Mouse (Mus musculus): ENCODE data around the gene Efemp1. TPM values are rescaled to one million over a fixed set of nuclear protein-coding genes. Genes with fewer than 3 reads are reported as not detected.

The Efemp1 gene
- polyA plus RNA-seq, 1 experiment from 2014 or later, result 71.5 TPM

DNA sequence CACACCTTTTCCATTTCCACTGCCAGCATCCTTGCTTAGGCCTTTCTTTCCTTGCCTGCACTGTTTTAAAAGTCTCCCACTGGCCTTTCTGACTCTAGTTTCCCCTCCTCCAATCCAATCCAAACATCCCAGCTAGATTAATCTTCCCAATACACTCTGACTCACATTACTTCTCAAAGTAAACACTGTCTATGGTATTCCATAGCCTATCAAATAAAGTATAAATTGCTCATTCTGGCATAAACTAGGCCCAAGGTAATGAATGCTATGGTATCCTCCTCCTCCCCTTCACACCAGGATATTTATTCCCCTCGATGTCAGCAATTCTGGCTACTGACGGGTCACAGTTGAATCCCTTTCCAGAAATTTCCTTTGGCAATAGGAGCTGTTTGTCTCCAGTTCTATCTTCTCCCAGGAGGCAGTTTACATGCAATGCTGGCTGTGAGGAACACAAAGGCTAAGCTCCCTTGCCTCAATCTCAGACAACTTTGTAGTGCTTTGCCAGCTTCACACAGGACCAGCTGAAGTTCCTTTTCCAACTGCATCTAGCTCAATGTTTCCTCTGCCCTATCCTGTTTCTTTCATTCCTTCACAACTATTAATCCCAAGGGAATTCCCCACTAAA is 98.7 kb downstream of the Efemp1 start:
- peaks cover 6% of the 10 kb centered on the region; the same call in 1 of the 2 replicates for H3K4me1 ChIP-seq
- no peak overlapping the region for H3K4me2 ChIP-seq
- no peaks in the 10 kb centered on the region for H3K36me3 ChIP-seq
- no peak overlapping the region for H3K27ac ChIP-seq
- no peak for ATAC-seq (ENCODE audit: insufficient number of reproducible peaks, insufficient read depth, low FRiP score, low TSS enrichment, low read depth)
- H3K4me3 ChIP-seq, result no peak overlapping the region
- WGBS, result 61% methylated on average over 2 of the region's 2 CpGs
- no peaks in the 10 kb centered on the region for H3K27me3 ChIP-seq
- no peak overlapping the region for H3K9ac ChIP-seq
- no peaks in the 10 kb centered on the region for H3K9me3 ChIP-seq

DNA sequence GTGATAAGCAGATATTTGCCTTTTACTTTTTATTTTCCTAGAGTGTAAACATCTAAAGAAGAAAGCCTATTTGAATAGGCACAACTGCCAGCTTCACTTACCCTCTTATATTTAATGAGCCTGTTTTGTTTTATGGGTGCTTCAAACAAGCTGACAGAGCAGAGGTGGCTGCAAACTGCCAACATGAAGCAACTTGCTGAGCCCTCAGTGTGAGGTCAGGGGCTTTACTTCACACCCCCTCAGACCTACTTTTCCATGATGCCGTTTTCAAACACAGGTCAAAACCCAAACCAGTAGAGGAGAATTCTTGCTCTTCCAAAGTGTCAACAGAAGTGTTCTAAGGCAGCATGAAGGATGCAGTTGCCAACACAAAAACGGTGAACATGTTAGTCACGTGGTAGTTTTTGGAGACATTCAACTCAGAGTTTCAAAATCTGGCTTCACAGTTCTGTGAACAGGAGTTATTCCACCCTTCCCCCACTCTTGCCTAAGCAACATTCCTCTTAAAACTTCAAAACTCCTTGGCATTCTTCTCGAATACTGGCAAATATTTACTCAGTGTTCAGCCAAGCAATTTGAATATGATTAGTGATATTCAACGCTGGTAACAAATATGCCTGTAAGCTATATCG is 101.8 kb downstream of the Efemp1 start:
- no peak overlapping the region for H3K9ac ChIP-seq
- no peaks in the 10 kb centered on the region for H3K9me3 ChIP-seq
- peaks cover 6% of the 10 kb centered on the region; the same call in 1 of the 2 replicates for H3K4me1 ChIP-seq
- no peak for ATAC-seq (ENCODE audit: insufficient number of reproducible peaks, insufficient read depth, low FRiP score, low TSS enrichment, low read depth)
- H3K4me3 ChIP-seq, result no peak overlapping the region
- 44% methylated on average over 6 of the region's 6 CpGs for WGBS
- no peak overlapping the region for H3K27ac ChIP-seq
- H3K27me3 ChIP-seq, result no peaks in the 10 kb centered on the region
- H3K4me2 ChIP-seq, result no peak overlapping the region
- H3K36me3 ChIP-seq, result no peaks in the 10 kb centered on the region

DNA sequence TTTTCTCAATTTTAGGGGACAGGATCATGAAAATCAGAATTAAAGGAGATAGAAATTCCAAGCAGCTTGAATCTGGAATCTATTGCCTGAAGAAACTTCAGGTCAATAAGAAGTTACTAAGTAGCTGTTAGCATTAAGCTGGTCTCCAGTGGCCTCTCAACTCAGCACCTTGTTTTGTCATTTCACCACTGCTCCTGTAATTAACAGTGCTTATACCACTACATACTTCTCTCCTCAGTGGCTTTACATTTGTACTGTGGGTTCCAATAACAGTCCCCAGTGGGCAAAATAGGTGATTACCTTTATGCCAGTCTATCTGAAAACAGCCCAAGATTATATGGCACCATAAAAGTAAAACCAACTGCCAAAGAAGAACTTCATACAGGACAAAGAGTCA is 102.3 kb downstream of the Efemp1 start:
- no peak for ATAC-seq (ENCODE audit: insufficient number of reproducible peaks, insufficient read depth, low FRiP score, low TSS enrichment, low read depth)
- Histone ChIP-seq H3K36me3 (no peaks in the 10 kb centered on the region), H3K27ac (no peak overlapping the region), H3K9me3 (no peaks in the 10 kb centered on the region), H3K9ac (no peak overlapping the region), H3K27me3 (no peaks in the 10 kb centered on the region), H3K4me3 (no peak overlapping the region), H3K4me1 (peaks cover 6% of the 10 kb centered on the region; the same call in 1 of the 2 replicates), H3K4me2 (no peak overlapping the region)

DNA sequence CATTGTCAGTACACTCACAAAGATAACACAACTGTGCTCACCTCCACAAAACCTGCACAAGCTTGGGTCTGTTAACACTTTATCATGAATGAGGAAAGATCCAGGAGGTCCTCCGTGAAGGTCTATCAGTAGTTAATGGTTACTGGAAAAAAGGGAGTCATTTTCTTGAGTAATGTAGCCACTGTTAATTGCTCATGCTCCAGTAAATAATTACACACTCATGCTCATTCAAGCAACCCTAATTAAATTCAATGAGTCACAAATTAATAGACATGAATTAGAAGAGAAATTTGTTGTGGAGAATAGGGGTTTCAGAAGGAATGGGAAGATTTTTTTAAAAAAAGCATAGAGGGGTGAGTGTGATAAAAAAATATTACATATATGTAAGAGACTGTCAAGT is 108.4 kb downstream of the Efemp1 start:
- H3K27ac ChIP-seq, result no peak overlapping the region
- no peaks in the 10 kb centered on the region for H3K36me3 ChIP-seq
- H3K27me3 ChIP-seq, result no peaks in the 10 kb centered on the region
- no peaks in the 10 kb centered on the region; the same call in 1 of the 2 replicates for H3K9me3 ChIP-seq
- no peak overlapping the region for H3K4me2 ChIP-seq
- H3K4me3 ChIP-seq, result no peak overlapping the region
- no peak overlapping the region for H3K9ac ChIP-seq
- no peaks in the 10 kb centered on the region for H3K4me1 ChIP-seq
- 87% methylated on average over 1 of the region's 1 CpGs for WGBS
- ATAC-seq (ENCODE audit: insufficient number of reproducible peaks, insufficient read depth, low FRiP score, low TSS enrichment, low read depth), result no peak

All from embryonic facial prominence, embryonic 13.5 days (tissue).